Mouse (Mus musculus) limb, embryonic 10.5 days (tissue): ENCODE results near the gene Gm21767. TPM values are rescaled to one million over a fixed set of nuclear protein-coding genes. Genes with fewer than 3 reads are reported as not detected.
"Not testable (repeated sequence)": the region's sequence is repeated elsewhere in the genome, so short reads cannot be mapped to it uniquely, and the experiment has no call there.

Source experiments
- DNase-seq: peaks from one replicate; pipeline ENCODE4 v3.0.0-alpha.2; 2017; ENCODE audit warnings: low spot score
- H3K27ac ChIP-seq: fragments of 300-500 bp; sonication (generic); 2 replicates; pipeline ENCODE4 v1.5.1; 2016; ENCODE audit warnings: mild to moderate bottlenecking
- H3K27me3 ChIP-seq: fragments of 300-500 bp; sonication (generic); 2 replicates; pipeline ENCODE4 v1.6.1; 2016; ENCODE audit warnings: low read depth, mild to moderate bottlenecking; ENCODE audit not compliant: poor library complexity, severe bottlenecking
- H3K36me3 ChIP-seq: fragments of 300-500 bp; sonication (generic); 2 replicates; pipeline ENCODE4 v1.6.1; 2016; ENCODE audit warnings: mild to moderate bottlenecking, moderate library complexity
- H3K4me1 ChIP-seq: fragments of 300-500 bp; sonication (generic); 2 replicates; pipeline ENCODE4 v1.6.1; 2016
- H3K4me3 ChIP-seq: fragments of 300-500 bp; sonication (generic); 2 replicates; pipeline ENCODE4 v1.5.1; 2016; ENCODE audit warnings: mild to moderate bottlenecking, moderate library complexity
- H3K9me3 ChIP-seq: fragments of 300-500 bp; sonication (generic); replicated peaks from 2 replicates; pipeline ENCODE4 v1.6.1; 2016; ENCODE audit warnings: mild to moderate bottlenecking
- WGBS: fragments of 180-500 bp; shearing (Covaris S2); methylation state at CpG from one replicate; pipeline ENCODE4 v1.1.7; 2016; 5-methylcytosine and 5-hydroxymethylcytosine counted together
- polyA plus RNA-seq: library from polyadenylated mRNA; unstranded; fragments of >200 nt; fragmentation: Nextera tagmentation; extraction: Ambion mirVana; gene quantifications from 2 replicates; pipeline ENCODE4 v1.2.1, GENCODE M21; 2016

Gene Gm21767
- polyA plus RNA-seq, result not detected in 2 replicates

DNA sequence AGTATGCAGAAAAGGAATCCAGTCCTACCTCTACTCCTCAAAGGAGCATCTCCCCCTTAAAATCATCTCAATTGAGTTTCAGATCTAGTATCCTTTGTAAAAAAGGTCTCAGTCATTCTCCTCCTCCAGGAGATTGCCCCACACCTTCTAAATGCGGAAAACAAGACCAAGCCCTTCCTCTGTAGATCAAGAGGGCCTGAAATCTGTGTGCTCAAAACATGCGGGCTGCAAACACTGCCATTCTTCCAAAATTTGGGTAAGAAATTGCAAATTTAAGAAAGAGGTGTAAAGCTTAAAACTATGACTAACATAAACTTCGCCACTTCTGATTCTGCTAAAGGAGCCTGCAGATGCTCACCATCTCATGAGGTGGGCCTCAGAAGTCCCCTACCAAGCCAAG is at the start of gene Gm21767:
Gm21767 (plus strand) TSS at position 301 of the 400 bp plus-strand sequence.
- H3K27ac ChIP-seq, H3K9me3 ChIP-seq, H3K27me3 ChIP-seq, H3K4me1 ChIP-seq, H3K4me3 ChIP-seq, DNase-seq, H3K36me3 ChIP-seq: not testable (repeated sequence)
- no CpG with 5 or more reads among the region's 3 CpGs for WGBS
